Mouse (Mus musculus): Measurements from ENCODE around the gene Defb36. TPM values are rescaled to one million over a fixed set of nuclear protein-coding genes. Genes with fewer than 3 reads are reported as not detected.

Gene Defb36
- polyA plus RNA-seq, 1 experiment from 2014 or later: not detected

GRCm38 (mm10) chr2:152622953-152623352 is 18.8 kb downstream of the Defb36 start, which contains the start of gene Defb25:
Defb25 (minus strand) TSS chr2:152623053.
- ATAC-seq (ENCODE audit: insufficient number of reproducible peaks, insufficient read depth, low FRiP score, low read depth): no peak
- H3K27me3 ChIP-seq (ENCODE audit: control insufficient read depth, insufficient read depth, low read length): peaks cover 26% of the 10 kb centered on the region
- H3K9me3 ChIP-seq (ENCODE audit: control insufficient read depth, low read length): no peaks in the 10 kb centered on the region
- no peak within 1 kb of the TSS for H3K9ac ChIP-seq (ENCODE audit: low read length)
- 72% methylated on average over 7 of the region's 7 CpGs for WGBS
- H3K4me1 ChIP-seq (ENCODE audit: control insufficient read depth in 2 of 2, insufficient read depth in 2 of 2, low read length in 2 of 2): peaks cover 2 to 7% of the 10 kb centered on the region in 2 experiments; a peak in 2 of 4 replicates
- H3K4me2 ChIP-seq (ENCODE audit: low read length): no peak within 1 kb of the TSS
- no peaks in the 10 kb centered on the region for H3K36me3 ChIP-seq (ENCODE audit: control insufficient read depth, insufficient read depth, low read length)
- no peak within 1 kb of the TSS for H3K27ac ChIP-seq (replicated peaks in 1 of 2; ENCODE audit: control insufficient read depth in 1 of 2, insufficient read depth in 1 of 2, low read depth in 2 of 2, low read length in 2 of 2)
- no peak within 1 kb of the TSS for H3K4me3 ChIP-seq (ENCODE audit: control insufficient read depth in 1 of 2, insufficient read depth in 1 of 2, low read depth in 1 of 2, low read length in 2 of 2)

- no peak for ATAC-seq (ENCODE audit: insufficient number of reproducible peaks, insufficient read depth, low FRiP score, low read depth)
- peaks cover 2 to 7% of the 10 kb centered on the region in 2 experiments; a peak in 2 of 4 replicates for H3K4me1 ChIP-seq (ENCODE audit: control insufficient read depth in 2 of 2, insufficient read depth in 2 of 2, low read length in 2 of 2)
- 90% methylated on average over 2 of the region's 2 CpGs for WGBS
- no peaks in the 10 kb centered on the region for H3K36me3 ChIP-seq (ENCODE audit: control insufficient read depth, insufficient read depth, low read length)
- H3K27me3 ChIP-seq (ENCODE audit: control insufficient read depth, insufficient read depth, low read length): peaks cover 30% of the 10 kb centered on the region
- no peak overlapping the region for H3K9ac ChIP-seq (ENCODE audit: low read length)
- no peaks in the 10 kb centered on the region for H3K9me3 ChIP-seq (ENCODE audit: control insufficient read depth, low read length)
- no peak overlapping the region for H3K4me3 ChIP-seq (ENCODE audit: control insufficient read depth in 1 of 2, insufficient read depth in 1 of 2, low read depth in 1 of 2, low read length in 2 of 2)
- no peak overlapping the region for H3K4me2 ChIP-seq (ENCODE audit: low read length)
- H3K27ac ChIP-seq (replicated peaks in 1 of 2; ENCODE audit: control insufficient read depth in 1 of 2, insufficient read depth in 1 of 2, low read depth in 2 of 2, low read length in 2 of 2): no peak overlapping the region
These were observed 20.4 kb downstream of the Defb36 start for GRCm38 (mm10) chr2:152624566-152624965.

- no peak overlapping the region for H3K9ac ChIP-seq (ENCODE audit: low read length)
- H3K27me3 ChIP-seq (ENCODE audit: control insufficient read depth, insufficient read depth, low read length): peaks cover 30% of the 10 kb centered on the region
- H3K4me1 ChIP-seq (ENCODE audit: control insufficient read depth in 2 of 2, insufficient read depth in 2 of 2, low read length in 2 of 2): peaks cover 2 to 7% of the 10 kb centered on the region in 2 experiments; a peak in 2 of 4 replicates
- H3K27ac ChIP-seq (replicated peaks in 1 of 2; ENCODE audit: control insufficient read depth in 1 of 2, insufficient read depth in 1 of 2, low read depth in 2 of 2, low read length in 2 of 2): no peak overlapping the region
- WGBS: 12% methylated on average over 1 of the region's 1 CpGs
- no peaks in the 10 kb centered on the region for H3K9me3 ChIP-seq (ENCODE audit: control insufficient read depth, low read length)
- no peak overlapping the region for H3K4me2 ChIP-seq (ENCODE audit: low read length)
- no peak for ATAC-seq (ENCODE audit: insufficient number of reproducible peaks, insufficient read depth, low FRiP score, low read depth)
- no peaks in the 10 kb centered on the region for H3K36me3 ChIP-seq (ENCODE audit: control insufficient read depth, insufficient read depth, low read length)
- H3K4me3 ChIP-seq (ENCODE audit: control insufficient read depth in 1 of 2, insufficient read depth in 1 of 2, low read depth in 1 of 2, low read length in 2 of 2): no peak overlapping the region
These were observed 21.1 kb downstream of the Defb36 start for GRCm38 (mm10) chr2:152625256-152625655.

GRCm38 (mm10) chr2:152626774-152627591 is 22.9 kb downstream of the Defb36 start, which contains the start of gene Rem1:
Rem1 (plus strand) TSS chr2:152626951.
- Histone ChIP-seq H3K4me1 (ENCODE audit: control insufficient read depth in 2 of 2, insufficient read depth in 2 of 2, low read length in 2 of 2) (peaks cover 0 to 7% of the 10 kb centered on the region in 2 experiments; a peak in 2 of 4 replicates), H3K27me3 (ENCODE audit: control insufficient read depth, insufficient read depth, low read length) (peaks cover 30% of the 10 kb centered on the region), H3K9me3 (ENCODE audit: control insufficient read depth, low read length) (no peaks in the 10 kb centered on the region), H3K36me3 (ENCODE audit: control insufficient read depth, insufficient read depth, low read length) (0 out of 2 replicates have a peak, but pooled peaks cover 4% of the 10 kb centered on the region), H3K4me2 (ENCODE audit: low read length) (peak within 1 kb of the TSS; percentile 79), H3K9ac (ENCODE audit: low read length) (peak within 1 kb of the TSS; percentile 77), H3K27ac (replicated peaks in 1 of 2; ENCODE audit: control insufficient read depth in 1 of 2, insufficient read depth in 1 of 2, low read depth in 2 of 2, low read length in 2 of 2) (peak within 1 kb of the TSS; percentile 21 to 34; a peak in 2 of 4 replicates), H3K4me3 (ENCODE audit: control insufficient read depth in 1 of 2, insufficient read depth in 1 of 2, low read depth in 1 of 2, low read length in 2 of 2) (peak within 1 kb of the TSS; percentile 48 to 53)
- no peak; the same call in 1 of the 2 replicates for ATAC-seq (ENCODE audit: insufficient number of reproducible peaks, insufficient read depth, low FRiP score, low read depth)
- under 1% methylated on average over 59 of the region's 59 CpGs for WGBS

- Histone ChIP-seq H3K4me2 (ENCODE audit: low read length) (peak overlapping the region; percentile 79), H3K9ac (ENCODE audit: low read length) (peak overlapping the region; percentile 77), H3K4me1 (ENCODE audit: control insufficient read depth in 2 of 2, insufficient read depth in 2 of 2, low read length in 2 of 2) (peaks cover 3 to 14% of the 10 kb centered on the region in 2 experiments; a peak in 3 of 4 replicates), H3K4me3 (ENCODE audit: control insufficient read depth in 1 of 2, insufficient read depth in 1 of 2, low read depth in 1 of 2, low read length in 2 of 2) (peak overlapping the region; percentile 48 to 53), H3K36me3 (ENCODE audit: control insufficient read depth, insufficient read depth, low read length) (0 out of 2 replicates have a peak, but pooled peaks cover 4% of the 10 kb centered on the region), H3K9me3 (ENCODE audit: control insufficient read depth, low read length) (no peaks in the 10 kb centered on the region), H3K27ac (replicated peaks in 1 of 2; ENCODE audit: control insufficient read depth in 1 of 2, insufficient read depth in 1 of 2, low read depth in 2 of 2, low read length in 2 of 2) (peak overlapping the region in 1 of 2 experiments; percentile 34; a peak in 1 of 4 replicates), H3K27me3 (ENCODE audit: control insufficient read depth, insufficient read depth, low read length) (peaks cover 30% of the 10 kb centered on the region)
- no peak for ATAC-seq (ENCODE audit: insufficient number of reproducible peaks, insufficient read depth, low FRiP score, low read depth)
- WGBS: 41% methylated on average over 17 of the region's 17 CpGs
These were observed 23.9 kb downstream of the Defb36 start for GRCm38 (mm10) chr2:152628066-152628465.

- H3K9ac ChIP-seq (ENCODE audit: low read length): peak overlapping the region; percentile 44; the same call in 1 of the 2 replicates
These were observed 25.1 kb downstream of the Defb36 start for GRCm38 (mm10) chr2:152629239-152629638.

GRCm38 (mm10) chr2:152629904-152630303 is 25.8 kb downstream of the Defb36 start:
- Histone ChIP-seq H3K27me3 (ENCODE audit: control insufficient read depth, insufficient read depth, low read length) (peaks cover 30% of the 10 kb centered on the region), H3K4me3 (ENCODE audit: control insufficient read depth in 1 of 2, insufficient read depth in 1 of 2, low read depth in 1 of 2, low read length in 2 of 2) (no peak overlapping the region), H3K27ac (replicated peaks in 1 of 2; ENCODE audit: control insufficient read depth in 1 of 2, insufficient read depth in 1 of 2, low read depth in 2 of 2, low read length in 2 of 2) (no peak overlapping the region), H3K36me3 (ENCODE audit: control insufficient read depth, insufficient read depth, low read length) (0 out of 2 replicates have a peak, but pooled peaks cover 4% of the 10 kb centered on the region), H3K4me2 (ENCODE audit: low read length) (peak overlapping the region; percentile 79; the same call in 1 of the 2 replicates), H3K9ac (ENCODE audit: low read length) (no peak overlapping the region), H3K4me1 (ENCODE audit: control insufficient read depth in 2 of 2, insufficient read depth in 2 of 2, low read length in 2 of 2) (peaks cover 14 to 23% of the 10 kb centered on the region in 2 experiments), H3K9me3 (ENCODE audit: control insufficient read depth, low read length) (no peaks in the 10 kb centered on the region)
- 63% methylated on average over 6 of the region's 6 CpGs for WGBS
- no peak for ATAC-seq (ENCODE audit: insufficient number of reproducible peaks, insufficient read depth, low FRiP score, low read depth)

More at GRCm38 (mm10) chr2:152629239-152629638, 25.1 kb downstream of the Defb36 start:
- H3K4me2 ChIP-seq (ENCODE audit: low read length): peak overlapping the region; percentile 79
- H3K9me3 ChIP-seq (ENCODE audit: control insufficient read depth, low read length): no peaks in the 10 kb centered on the region
- H3K36me3 ChIP-seq (ENCODE audit: control insufficient read depth, insufficient read depth, low read length): 0 out of 2 replicates have a peak, but pooled peaks cover 4% of the 10 kb centered on the region
- WGBS: 64% methylated on average over 3 of the region's 3 CpGs
- H3K27ac ChIP-seq (replicated peaks in 1 of 2; ENCODE audit: control insufficient read depth in 1 of 2, insufficient read depth in 1 of 2, low read depth in 2 of 2, low read length in 2 of 2): no peak overlapping the region
- peak overlapping the region in 1 of 2 experiments; percentile 11; a peak in 1 of 4 replicates for H3K4me3 ChIP-seq (ENCODE audit: control insufficient read depth in 1 of 2, insufficient read depth in 1 of 2, low read depth in 1 of 2, low read length in 2 of 2)
- ATAC-seq (ENCODE audit: insufficient number of reproducible peaks, insufficient read depth, low FRiP score, low read depth): no peak
- H3K4me1 ChIP-seq (ENCODE audit: control insufficient read depth in 2 of 2, insufficient read depth in 2 of 2, low read length in 2 of 2): peaks cover 9 to 23% of the 10 kb centered on the region in 2 experiments
- peaks cover 30% of the 10 kb centered on the region for H3K27me3 ChIP-seq (ENCODE audit: control insufficient read depth, insufficient read depth, low read length)
